Comparison of ENCODE assay signal across 1 mouse cellular context in the genomic region with DNA sequence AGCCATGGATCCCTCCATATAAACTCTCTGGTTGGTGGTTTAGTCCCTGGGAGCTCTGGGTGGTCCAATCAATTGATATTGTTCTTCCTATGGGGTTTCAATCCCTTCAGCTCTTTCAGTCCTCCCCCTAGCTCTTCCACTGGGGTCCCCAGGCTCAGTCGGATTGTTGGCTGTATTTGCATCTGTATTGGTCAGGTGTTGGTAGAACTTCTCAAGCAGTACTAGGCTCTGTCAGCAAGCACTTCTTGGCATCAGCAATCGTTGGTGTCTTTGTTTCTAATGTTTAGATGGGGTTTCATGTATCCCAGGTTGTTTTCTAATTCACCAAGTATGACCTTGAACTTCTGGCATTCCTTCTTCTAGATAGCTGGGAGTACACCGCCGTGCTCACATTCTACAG.
TF ChIP-seq lines count a peak whose summit lies in the region.

No protein-coding gene starts in this region.

TF ChIP-seq in ES-E14, 5 proteins besides CTCF, POLR2A, EP300 and RAD21:
- no peak for TF ChIP-seq ZNF384 (IDR thresholded peaks at IDR 0.05; ENCODE audit: low read depth, low read length)
- TF ChIP-seq ZC3H11A (IDR thresholded peaks at IDR 0.05; ENCODE audit: borderline replicate concordance, low read depth, low read length), result no peak
- TF ChIP-seq CHD2 (IDR thresholded peaks at IDR 0.05; ENCODE audit: low read depth, low read length), result no peak
